Mouse (Mus musculus) thymus, postnatal 14 days (tissue): ENCODE results near the gene Bbip1.
"Not testable (repeated sequence)": the region's sequence is repeated elsewhere in the genome, so short reads cannot be mapped to it uniquely, and the experiment has no call there.

Experiments used
- DNase-seq: peaks from one replicate; pipeline ENCODE4 v3.0.0; 2021

Gene Bbip1

DNA sequence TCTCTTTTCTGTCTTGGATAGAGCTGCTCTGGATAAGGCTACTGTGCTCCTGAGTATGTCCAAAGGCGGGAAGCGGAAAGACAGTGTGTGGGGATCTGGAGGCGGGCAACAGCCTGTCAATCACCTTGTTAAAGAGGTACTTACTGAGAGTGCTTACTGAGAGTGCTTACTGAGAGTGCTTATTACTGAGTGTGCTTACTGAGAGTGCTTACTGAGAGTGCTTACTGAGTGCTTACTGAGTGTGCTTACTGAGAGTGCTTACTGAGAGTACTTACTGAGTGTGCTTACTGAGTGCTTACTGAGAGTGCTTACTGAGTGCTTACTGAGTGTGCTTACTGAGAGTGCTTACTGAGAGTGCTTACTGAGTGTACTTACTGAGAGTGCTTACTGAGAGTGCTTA, 22.4 kb downstream of the Bbip1 start:
- not testable (repeated sequence) for DNase-seq

DNA sequence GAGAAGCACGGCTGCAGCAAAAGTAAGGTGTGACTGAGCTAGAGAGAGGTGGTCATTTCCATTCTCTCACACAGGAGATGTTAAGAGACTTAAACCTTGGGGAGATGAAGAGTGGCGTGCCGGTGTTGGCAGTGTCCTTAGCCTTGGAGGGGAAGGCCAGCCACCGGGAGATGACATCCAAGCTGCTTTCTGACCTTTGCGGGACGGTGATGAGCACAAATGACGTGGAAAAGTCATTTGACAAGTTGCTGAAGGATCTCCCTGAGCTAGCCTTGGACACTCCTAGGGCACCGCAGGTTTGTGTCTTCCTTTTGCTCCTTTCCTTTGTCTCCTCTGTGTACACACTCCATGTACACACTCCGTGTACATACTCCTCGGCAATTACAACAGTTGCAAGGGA, 24.9 kb downstream of the Bbip1 start:
- DNase-seq, result no peak

DNA sequence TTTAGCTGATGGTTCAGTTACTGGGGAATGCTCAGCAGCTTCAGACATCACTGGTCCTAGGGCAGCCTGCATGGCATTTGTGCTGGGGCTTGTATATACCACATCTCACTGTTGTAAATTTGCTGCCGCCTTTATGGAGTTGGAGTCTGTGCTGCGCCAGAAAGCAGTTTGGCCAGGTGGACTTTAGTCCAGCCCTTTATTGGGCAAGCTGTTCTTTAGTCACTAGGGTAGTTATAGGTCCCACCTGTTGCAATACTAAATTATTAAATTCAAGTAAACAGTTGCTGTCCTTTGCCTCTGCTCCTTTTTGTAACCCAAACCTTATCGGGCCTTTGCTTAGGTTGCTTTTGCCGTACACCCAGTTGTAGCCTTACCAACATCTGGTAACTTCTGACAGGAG, 29.5 kb downstream of the Bbip1 start:
- no peak for DNase-seq

DNA sequence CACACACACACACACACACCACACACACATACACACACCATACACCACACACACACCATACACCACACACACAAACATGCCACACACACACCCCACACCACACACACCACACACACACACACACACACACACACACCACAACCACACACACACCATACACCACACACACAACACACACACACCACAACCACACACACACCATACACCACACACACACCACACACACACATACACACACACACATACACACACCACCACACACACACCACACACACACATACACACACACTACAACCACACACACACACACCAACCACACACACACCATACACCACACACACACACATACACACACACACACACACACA, 37.7 kb downstream of the Bbip1 start:
- not testable (repeated sequence) for DNase-seq

DNA sequence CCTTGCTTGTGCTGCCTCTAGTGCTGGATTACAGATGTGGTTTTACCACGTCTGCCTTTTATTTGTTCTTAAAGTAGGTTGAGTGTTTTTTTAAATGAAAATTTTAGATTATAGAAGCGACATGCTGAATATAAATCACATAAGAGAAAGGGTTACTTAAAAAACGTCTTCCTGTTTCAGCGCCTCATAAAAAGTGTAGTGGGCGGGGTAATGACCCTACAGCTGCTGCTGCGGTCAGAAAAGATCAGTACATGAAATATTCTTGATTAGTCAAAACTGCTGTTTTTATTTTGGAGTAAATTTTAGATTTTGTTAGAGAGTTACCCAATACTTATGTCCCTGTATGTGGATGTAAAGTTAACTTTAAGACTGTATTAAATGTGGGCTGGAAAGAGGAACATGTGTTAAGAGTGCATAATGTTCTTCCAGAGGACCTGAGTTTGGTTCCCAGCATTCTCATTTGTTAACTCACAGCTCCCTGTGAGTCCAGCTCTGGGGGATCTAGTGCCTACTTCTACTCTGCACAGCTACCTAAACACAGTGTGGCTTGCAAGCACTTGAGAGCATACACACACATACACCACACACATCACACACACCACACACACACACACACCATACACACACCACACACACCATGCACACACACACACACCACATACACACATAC, 38.3 kb downstream of the Bbip1 start:
- DNase-seq, result peak; percentile 10

DNA sequence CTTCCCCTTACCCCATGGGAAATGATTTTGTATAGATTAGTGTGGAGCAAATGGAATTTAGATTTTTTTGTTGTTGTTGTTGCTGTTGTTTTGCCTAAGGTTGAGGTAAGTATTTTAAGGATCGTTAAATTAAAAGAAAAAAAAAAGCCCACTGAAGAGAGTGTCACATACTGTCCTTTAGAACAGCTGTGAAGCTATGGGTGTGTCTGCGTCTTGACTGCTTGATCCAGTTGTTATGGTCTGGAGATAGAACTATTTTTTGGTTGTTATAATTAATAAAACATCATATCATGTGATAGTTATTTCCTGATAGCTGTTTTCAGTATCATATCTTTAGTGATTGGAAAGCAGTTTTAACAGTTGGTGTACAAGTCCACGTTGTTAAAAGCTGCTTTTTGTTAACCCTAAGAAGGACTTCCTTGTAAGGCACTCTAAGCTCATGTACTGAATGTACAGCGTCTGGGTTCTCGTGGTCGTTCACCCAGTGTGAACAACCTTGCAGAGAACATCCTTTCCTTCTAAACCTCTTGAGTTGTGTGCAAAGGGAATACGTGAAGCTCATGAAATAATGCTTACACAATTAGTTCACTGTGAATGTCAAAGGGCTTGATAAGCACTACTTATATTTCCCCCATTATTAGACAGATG, 39.5 kb downstream of the Bbip1 start:
- peak; percentile 10 for DNase-seq

DNA sequence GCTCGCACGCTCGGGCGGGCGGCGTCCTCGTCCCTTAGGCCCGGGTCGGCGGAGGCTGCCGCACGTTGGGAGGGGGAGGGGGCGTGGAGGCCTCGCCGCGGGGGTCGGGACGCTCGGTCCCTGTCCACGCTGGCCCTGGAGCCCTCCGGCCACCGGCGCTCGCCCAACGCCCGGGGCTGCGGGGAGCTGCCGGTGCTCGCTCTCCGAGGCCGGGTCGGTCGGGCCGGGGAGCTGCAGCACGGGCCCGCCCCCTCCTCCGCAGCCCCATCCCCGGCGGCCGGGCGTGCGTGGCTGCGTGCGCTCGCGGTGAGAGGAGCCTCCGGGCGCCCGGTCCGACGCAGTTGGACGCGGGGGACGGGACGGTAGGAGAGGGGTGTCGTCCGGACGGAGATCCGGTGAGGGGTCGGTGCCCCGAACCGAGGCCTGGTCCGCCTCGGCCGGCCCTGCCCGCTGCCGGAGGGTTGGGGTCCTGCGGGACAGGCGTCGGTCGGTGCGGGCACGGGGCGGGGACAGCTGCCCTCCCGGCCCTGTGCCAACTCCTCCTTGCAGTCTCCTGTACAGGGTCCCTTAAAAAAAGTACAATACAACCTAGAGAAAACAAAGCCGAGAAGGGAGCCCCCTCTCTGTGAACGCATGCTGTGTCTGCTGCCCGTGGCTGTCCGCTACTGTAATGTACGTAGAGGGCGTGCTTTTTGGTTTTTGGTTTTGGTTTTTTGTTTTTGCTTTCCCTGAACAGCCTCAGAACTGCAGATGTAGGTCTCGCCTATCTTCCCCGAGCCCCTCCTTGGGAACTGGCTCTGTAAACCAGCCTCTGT, 40.7 kb downstream of the Bbip1 start:
- peak; percentile 80 for DNase-seq

DNA sequence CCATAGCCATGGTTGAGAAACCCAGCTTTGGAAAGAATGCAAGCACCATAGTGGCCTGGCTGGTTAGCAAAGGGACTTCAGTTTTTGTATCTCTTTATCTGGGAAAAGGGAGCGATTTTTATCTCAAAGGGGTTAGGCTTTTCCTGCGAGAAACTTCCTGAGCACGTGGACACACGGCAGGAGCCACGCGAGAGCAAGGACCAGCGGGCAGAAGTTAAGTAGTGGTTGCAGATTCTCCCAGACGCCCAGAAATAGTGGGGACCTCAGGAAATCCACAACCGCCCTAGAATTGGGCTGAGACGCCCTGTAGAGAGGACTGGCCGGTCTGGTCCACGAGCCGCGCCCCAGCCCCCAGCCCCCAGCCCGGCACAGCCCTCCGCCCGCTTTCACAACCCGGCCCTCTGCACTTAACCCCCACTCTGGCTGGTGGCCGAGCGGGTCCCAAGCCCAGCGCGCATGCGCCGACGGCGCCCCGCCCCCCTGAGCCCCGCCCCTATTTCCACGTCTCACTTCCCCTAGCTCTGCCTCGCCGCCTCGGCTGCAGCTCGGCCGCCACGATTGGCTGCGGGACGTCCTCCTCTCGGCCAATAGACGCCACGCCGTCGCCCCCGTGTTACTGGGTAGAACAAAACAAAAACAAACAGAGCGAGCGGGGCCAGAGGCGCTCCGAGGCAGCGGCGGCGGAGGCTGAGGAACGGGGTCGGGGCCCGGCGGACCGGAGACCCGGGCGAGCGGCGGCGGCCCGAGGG, 41.5 kb downstream of the Bbip1 start:
- DNase-seq, result peak; percentile 96

DNA sequence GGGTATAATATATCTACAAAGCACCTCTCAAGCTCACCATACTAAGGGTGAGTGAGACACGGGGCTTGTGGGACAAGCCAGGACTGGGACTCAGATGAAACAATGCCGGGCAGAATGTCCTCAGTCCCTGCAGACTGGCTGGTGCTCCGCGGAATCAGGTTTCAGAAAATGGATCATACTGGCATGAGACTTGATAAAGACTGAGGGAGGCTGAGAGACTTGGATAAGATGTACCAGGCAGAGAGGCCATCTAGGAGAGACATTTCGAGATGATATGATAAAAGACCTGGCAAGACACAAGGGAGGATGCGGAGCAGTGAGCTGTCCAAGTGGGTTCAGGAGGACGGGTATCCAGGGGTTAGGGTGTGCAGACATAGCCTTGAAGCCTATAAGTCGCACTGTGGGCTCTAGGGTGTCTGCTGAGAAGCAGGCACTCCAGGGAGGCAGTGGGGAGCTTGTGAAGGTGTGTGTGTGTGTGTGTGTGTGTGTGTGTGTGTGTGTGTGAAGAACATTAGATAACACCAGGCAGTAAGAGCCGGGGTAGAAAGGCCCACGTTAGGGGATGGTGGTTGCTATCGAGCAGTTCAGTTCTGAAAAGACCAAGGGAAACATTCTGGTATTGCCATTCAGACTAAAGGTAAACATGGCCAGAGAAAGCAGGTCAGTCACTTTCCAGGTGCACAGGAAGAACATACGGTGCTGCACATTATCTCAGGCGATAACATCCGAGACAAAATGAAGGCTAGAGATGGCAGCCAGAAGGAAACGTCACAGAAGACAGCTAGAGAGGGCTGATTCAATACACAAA, 42.3 kb downstream of the Bbip1 start:
- peak; percentile 50 for DNase-seq

DNA sequence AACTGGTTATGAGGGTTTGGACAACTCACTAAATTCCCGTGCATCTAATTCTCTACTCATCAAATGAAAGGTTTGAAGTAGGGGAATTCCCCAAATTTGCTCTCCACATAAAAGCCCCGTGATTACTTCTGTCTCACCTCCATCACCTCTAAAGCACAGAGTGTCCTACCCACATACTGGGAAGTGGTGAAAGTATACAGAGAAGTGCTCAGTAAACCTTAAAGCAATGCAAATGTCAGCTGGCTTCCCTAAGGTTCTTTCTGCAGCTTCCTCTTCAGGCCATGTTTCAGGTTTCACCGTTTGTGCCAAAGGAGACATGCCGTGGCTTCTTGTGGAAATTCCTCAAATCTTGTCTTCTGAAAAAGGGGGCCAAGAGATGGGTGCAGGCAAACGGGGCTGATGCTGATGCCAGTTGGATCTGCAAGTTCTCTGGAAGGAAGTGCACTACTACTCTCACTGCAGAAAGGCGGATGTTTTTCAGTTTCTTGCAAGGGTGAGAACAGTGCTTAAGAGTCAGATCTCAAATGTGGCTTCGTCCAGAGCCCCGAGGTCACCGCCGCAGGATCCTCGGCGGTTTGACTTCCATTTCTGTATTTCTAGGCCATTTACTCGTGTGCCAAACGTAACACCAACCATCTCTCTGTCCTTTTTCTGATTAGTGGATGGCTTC, 44.4 kb downstream of the Bbip1 start:
- no peak for DNase-seq

DNA sequence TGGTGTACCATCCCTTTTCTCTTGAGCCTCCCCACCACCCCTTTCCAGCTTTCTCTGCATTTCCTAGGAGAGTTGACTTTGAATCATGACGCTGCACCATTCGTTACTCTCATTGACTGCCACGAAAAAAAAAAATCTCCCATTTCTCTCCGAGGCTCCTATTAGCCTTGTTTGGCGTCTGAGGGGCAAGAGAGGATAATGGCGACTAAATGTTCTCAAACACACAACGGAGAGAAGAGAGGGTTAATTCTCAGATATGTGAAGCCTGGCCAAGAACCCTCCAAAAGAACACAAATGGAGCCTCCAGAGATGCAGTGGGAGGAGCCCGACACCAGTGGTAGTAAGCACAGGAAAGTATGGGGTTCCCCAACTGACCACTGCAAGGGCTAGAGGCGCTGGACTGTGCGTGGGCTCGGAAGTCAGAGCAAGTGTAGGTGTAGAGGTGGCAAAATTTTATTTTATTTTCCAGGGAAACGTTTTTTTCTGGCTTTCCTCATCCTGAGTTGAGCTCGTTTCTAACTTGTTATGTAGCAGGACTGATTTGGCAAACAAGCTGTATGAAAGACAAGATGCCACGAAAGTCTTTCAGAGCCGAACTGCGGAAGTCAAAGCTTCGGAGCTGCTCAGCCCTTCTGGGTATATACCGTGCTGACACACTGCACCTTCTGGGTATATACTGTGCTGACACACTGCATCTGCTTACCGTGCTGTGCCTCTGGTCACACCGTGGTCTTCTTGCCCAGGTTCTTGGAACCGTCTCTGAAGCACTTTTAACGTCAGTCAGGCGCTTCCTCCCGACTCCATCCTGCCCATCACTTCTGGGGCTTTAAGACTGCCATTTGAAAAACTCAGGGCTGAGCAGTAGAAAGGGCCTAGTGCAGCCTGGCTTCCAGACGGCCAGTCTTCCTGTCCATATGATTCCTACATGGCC, 45.2 kb downstream of the Bbip1 start:
- no peak for DNase-seq

DNA sequence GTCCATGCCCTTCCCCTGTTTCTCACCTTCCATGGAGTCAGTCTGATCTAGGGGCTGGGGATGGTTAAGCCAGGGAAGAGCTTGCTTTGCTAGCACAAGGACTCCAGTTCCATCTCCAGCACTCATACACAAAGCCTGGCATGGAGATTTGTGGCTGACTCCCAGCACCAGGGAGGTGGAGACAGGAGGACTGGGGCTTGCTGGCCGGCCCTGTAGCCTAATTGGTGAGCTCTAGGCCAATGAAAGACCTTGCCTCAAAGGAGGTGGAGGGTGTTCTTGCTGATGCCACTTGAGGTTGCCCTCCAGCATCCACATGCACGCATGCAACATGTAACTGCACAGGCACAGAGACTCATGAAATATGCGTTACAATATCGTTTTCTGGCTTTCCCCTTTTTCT, 45.9 kb downstream of the Bbip1 start:
- DNase-seq, result no peak

DNA sequence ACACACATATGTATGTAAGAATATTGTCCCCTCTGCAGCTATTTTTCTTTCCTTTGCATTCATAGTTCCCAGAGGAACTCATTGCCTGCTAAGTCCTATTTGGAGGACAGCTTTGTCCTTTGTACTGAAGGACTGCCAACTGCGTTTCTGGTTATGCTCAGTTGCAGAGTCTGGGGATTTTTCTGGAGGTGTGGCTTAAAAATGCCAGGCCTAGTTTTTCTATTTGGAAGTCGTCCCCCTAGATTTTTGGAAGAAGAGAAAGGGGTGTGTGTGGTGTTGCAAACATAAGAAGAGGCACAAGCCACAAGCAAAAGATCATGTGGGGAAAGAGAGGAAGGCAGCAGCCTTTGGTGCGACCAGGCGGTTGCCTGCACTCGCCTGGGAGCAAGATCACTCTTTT, 46.4 kb downstream of the Bbip1 start:
- no peak for DNase-seq

DNA sequence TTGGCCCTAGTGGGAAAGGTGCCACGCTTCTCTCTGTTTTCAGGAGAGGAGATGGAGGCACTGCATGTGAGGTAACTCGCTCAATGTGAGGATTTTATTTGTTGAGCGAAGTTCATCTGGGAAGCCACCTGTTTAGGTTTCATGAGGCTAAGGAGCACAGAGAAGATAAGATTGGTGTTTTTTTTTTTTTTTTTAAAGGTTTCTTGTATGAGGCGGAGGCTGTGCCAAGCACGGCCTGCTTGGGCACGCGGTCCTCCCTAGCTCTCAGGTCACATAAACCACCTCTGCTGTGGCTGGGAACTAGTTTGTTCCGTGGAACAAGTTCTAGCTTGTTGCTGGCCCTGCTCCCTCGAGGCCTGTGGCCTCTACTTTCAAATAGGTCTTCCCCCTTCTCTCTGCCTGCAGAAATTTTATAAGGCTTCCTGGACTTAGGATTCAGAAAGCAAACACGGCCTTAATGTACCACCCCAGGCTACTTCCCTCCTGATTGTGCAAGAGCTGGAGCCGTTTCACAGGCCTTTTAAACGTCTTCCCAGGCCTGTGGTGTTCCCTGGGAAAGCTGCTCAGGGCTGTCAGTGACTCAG, 49.8 kb downstream of the Bbip1 start:
- DNase-seq, result peak; percentile 42

DNA sequence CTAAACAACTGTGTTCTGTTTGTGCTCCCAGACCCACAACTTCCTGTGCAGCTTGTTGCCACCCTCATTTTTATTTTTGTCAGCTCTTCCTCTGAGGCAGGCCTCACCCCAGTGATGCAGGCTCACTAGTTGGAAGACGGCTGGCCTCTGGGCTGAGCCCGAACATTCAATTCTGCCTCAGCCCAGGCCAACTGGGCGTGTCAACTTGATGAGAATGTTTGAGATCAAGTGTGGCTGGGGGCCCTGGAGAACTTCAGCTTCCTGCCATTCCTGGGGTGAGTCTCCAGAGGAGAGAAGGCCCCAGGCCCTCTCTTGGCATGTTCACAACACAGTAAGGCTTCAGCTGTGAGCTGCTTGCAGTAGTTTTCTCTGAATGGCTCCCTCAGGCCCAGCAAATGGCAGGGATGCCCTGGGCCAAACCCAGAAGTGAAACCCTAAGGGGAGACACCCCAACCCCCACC, 50.7 kb downstream of the Bbip1 start:
- DNase-seq, result peak; percentile 80

DNA sequence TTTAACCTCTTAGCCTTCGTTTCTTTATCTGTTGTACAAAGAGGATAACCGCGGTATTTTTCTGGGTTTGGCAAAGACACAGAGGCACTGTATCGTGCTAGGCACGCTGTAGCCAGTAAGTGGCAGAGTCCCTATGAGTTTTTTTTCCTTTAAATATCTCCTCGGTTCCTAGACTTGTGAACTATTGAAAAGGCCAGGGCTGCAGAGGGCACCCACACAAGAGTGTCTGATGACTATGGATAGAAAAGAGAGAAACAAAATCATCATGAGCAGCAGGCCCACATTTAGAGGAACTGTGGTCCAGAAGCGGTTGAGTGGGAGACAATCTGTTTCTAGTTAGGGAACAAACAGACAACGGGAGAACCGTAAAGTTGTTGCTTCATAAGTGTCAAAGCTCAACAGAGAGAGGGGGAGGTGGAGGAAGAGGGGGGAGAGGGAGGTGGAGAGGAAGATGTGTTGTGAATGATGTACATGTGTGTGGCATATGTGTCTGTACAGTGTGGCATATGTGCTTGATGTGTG, 51.5 kb downstream of the Bbip1 start:
- no peak for DNase-seq

DNA sequence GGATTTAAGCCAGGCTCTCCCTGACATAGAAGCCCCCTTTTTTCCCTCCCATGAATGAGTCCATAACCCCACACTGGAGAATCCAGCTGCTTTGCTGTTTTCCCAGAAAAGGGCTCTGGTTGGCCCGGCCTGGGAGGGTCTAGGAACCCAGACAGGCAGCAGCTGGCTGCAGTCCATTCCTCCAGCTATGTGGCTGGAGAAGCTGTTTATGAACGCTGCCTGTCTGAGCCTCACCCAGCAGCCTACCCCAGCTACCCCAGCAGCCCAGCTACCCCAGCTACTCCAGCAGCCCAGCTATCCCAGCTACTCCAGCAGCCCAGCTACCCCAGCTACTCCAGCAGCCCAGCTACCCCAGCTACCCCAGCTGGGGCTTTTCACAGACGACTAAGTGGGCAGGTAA, 52.4 kb downstream of the Bbip1 start, which contains the start of gene Pdcd4:
TSS of gene Pdcd4 (plus strand) at position 171 of the 400 bp plus-strand sequence.
- DNase-seq, result peak; percentile 53

DNA sequence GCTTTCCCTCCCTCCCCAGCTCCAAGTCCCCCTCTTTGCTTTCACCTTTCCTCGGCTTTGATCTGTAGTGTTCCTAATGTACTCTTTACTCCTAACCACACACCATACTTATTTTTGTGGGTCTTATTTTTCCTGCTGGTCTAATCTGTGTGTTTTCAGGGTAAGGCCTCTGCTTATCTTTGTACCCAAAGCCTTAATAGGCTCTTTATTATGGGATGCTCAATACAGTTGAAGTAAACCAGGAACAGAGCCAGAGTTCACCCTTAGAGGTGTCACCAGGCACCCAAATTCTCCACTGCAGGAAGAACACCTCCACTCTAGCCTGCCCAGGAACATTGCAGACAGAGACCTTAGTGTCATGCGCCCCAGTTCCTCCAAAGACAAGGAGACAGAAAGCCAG, 52.9 kb downstream of the Bbip1 start:
- DNase-seq, result no peak

DNA sequence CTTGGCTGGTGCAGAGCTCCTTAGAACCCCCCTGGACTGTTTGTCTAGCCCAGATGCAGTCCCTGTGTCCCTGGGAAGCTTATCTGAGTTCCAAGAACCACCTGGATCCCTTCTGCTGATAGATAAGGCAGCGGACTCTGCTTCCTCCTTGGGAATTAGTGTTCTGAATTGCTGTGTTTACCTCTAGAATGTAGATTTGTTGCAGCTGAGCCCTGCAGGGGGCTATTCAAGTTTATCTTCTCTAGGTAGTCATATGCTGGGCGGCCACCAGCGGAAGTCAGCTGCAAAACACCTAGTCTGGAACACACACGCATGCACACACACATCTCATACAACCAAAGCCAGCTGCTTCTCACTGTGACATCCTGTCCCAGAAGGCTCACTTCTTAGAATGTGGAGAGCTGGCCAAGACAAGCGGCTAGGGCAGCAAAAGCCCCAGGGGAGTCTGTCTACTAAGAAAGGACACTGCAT, 53.6 kb downstream of the Bbip1 start:
- peak; percentile 87 for DNase-seq

DNA sequence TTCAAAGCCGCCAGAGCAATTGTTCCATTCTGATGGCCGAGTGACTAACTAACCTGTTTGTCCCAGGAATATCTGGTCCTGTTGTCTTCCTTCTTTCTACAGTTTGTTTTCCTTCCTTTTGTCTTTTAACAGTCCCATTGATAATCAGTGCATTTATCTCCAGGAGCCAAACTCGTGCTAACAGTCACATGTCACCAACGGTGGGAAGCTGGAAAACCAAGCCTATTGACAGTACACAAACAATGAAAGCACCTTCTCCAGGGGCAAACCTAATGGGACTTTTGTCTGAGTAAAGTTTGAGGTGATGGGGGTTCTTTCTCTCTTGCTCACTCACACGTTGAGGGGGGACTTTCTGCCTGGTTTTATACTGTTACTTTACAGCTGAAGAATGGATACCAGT, 54.2 kb downstream of the Bbip1 start:
- no peak for DNase-seq
